Mouse (Mus musculus): ENCODE results near the gene Ehbp1. TPM values are rescaled to one million over a fixed set of nuclear protein-coding genes. Genes with fewer than 3 reads are reported as not detected.

Gene Ehbp1
- polyA plus RNA-seq, 1 experiment = 32.5 TPM

GRCm38 (mm10) chr11:22003341-22003981 lies 338.6 kb downstream of the Ehbp1 start:
- no peak for DNase-seq (ENCODE audit: extremely low spot score in 1 of 2, low spot score in 1 of 2)

GRCm38 (mm10) chr11:22002783-22003340 lies 339.2 kb downstream of the Ehbp1 start, which contains the start of gene Otx1:
Gene Otx1 (minus strand): TSS chr11:22002897.
- DNase-seq (ENCODE audit: extremely low spot score in 1 of 2, low spot score in 1 of 2) = no peak

GRCm38 (mm10) chr11:22002062-22002782 lies 339.9 kb downstream of the Ehbp1 start:
- DNase-seq (ENCODE audit: extremely low spot score in 1 of 2, low spot score in 1 of 2) = no peak

- DNase-seq (ENCODE audit: extremely low spot score in 1 of 2, low spot score in 1 of 2) = no peak
Observed at GRCm38 (mm10) chr11:22001321-22002061, 340.6 kb downstream of the Ehbp1 start.

- DNase-seq (ENCODE audit: extremely low spot score in 1 of 2, low spot score in 1 of 2) = no peak
Observed at GRCm38 (mm10) chr11:22000316-22001076, 341.6 kb downstream of the Ehbp1 start.

- no peak for DNase-seq (ENCODE audit: extremely low spot score in 1 of 2, low spot score in 1 of 2)
Observed at GRCm38 (mm10) chr11:21999396-22000315, 342.4 kb downstream of the Ehbp1 start.

GRCm38 (mm10) chr11:21998141-21999047 lies 343.7 kb downstream of the Ehbp1 start:
- DNase-seq (ENCODE audit: extremely low spot score in 1 of 2, low spot score in 1 of 2) = no peak

- DNase-seq (ENCODE audit: extremely low spot score in 1 of 2, low spot score in 1 of 2) = no peak
Observed at GRCm38 (mm10) chr11:21997561-21998140, 344.4 kb downstream of the Ehbp1 start.

- no peak for DNase-seq (ENCODE audit: extremely low spot score in 1 of 2, low spot score in 1 of 2)
Observed at GRCm38 (mm10) chr11:21996661-21997560, 345.2 kb downstream of the Ehbp1 start.

- no peak for DNase-seq (ENCODE audit: extremely low spot score in 1 of 2, low spot score in 1 of 2)
Observed at GRCm38 (mm10) chr11:21996325-21996647, 345.8 kb downstream of the Ehbp1 start.

DNA sequence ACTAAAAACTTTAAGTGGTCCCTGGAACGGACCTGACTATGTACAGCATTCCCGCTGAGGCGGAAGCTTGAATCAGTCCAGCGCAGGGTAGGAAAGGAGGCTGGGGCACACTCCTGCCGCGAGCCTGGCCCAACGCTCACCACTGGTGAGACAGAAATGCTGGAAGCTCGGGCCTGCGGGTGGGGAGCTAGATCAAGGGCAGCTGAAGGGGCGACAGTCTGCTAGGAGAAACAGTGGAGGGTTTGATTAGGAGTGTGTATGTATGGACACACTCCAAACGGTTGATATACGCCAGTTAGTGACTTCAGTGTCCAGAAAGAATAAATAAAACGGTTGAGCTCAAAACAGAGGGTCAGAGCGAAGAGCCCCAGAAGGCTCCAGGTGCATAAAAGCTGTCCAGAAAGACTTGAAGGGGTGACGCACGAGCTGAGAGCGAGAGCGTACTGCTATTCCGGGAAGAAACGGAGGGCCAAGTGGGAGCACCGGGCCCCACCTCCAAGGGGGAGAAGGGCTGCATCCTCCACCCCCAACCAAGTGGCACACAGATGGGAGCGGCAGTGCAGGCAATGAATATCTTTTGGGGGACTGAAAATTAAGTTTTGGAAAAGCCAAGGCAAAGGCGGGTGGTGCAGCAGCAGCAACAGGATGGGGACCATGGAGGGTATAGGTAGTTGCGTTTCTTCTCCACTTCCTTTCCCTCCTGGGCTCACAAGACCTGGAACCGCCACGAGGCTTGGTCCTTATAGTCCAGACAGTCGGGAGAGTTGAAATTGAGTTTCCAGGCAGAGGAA lies 346.4 kb downstream of the Ehbp1 start:
- no peak for DNase-seq (ENCODE audit: extremely low spot score in 1 of 2, low spot score in 1 of 2)

- no peak for DNase-seq (ENCODE audit: extremely low spot score in 1 of 2, low spot score in 1 of 2)
Observed at GRCm38 (mm10) chr11:21994377-21995370, 347.4 kb downstream of the Ehbp1 start.

DNA sequence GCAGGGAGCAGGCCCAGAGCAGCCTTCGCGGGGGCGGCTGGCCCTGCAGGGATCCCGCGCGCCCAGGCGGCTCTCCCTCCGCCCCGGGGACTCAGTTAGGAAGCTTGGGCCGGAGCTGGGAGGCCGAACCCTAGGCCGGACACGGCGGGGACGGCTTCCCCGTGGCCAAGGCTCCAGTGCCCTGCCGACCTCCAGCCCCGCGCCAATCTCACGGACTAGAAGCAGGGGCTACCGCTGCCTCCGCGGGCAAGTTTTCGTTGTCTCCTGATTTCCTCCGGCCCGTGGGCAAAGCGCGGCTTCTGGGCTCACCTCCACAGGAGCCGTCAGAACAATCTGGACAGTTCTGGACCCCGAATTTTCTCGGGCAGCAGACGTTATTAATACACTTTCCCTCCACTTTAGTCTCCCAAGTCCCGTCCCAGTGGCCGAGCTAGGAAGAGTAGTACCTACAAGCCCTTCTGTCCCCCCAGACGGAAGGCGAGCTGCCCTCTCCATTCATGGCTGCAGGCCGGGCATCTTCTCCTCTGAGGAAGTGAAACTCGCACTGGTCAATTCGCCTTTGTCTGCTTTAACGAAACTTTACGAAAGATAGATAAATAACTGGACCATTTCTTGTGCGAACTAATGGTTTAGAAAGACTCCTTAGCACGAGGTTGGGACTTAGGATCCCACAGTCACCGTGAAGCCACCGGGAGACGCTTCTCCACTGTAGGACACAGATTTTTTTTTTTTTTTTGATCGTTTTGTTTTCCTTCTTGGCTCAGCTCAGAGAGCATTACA lies 348.3 kb downstream of the Ehbp1 start:
- no peak for DNase-seq (ENCODE audit: extremely low spot score in 1 of 2, low spot score in 1 of 2)

Data from frontal cortex, adult 2 months (tissue).